Mouse (Mus musculus) brown adipose tissue, adult 24 weeks (tissue): Measurements from ENCODE around the gene Pigq. TPM values are rescaled to one million over a fixed set of nuclear protein-coding genes. Genes with fewer than 3 reads are reported as not detected.

Experiments
- H3K27ac ChIP-seq: fragments of 200-500 bp; replicated peaks from 2 replicates; pipeline ENCODE4 v1.5.1; 2012; ENCODE audit warnings: low read depth, mild to moderate bottlenecking, low read length
- H3K4me1 ChIP-seq: fragments of 200-500 bp; 2 replicates; pipeline ENCODE4 v1.6.1; 2012; ENCODE audit warnings: low read length, mixed read lengths; ENCODE audit not compliant: control insufficient read depth, insufficient read depth, insufficient read length
- H3K4me3 ChIP-seq: fragments of 200-500 bp; 2 replicates; pipeline ENCODE4 v1.5.1; 2012; ENCODE audit warnings: low read depth, mild to moderate bottlenecking, low read length, moderate library complexity; ENCODE audit not compliant: insufficient read depth
- polyA plus RNA-seq: library from polyadenylated mRNA; stranded (reverse); fragments of >200 nt; gene quantifications from 2 replicates; pipeline ENCODE4 v1.2.4, GENCODE M21; 2012; ENCODE audit not compliant: missing spikeins, insufficient read depth, insufficient read length

The Pigq gene
- polyA plus RNA-seq, 1 experiment = 109 TPM

- no peaks in the 10 kb centered on the region for H3K4me1 ChIP-seq
- no peak overlapping the region for H3K4me3 ChIP-seq
- H3K27ac ChIP-seq = no peak overlapping the region
Observed at GRCm38 (mm10) chr17:25887467-25887866, 57.3 kb downstream of the Pigq start.

GRCm38 (mm10) chr17:25886806-25887205 is 57.9 kb downstream of the Pigq start:
- Histone ChIP-seq H3K4me3 (no peak overlapping the region), H3K4me1 (no peaks in the 10 kb centered on the region), H3K27ac (no peak overlapping the region)

- H3K27ac ChIP-seq = no peak overlapping the region
- no peak overlapping the region for H3K4me3 ChIP-seq
- H3K4me1 ChIP-seq = 0 out of 2 replicates have a peak, but pooled peaks cover 2% of the 10 kb centered on the region
Observed at GRCm38 (mm10) chr17:25885636-25886035, 59.1 kb downstream of the Pigq start.

- Histone ChIP-seq H3K27ac (no peak overlapping the region), H3K4me1 (0 out of 2 replicates have a peak, but pooled peaks cover 2% of the 10 kb centered on the region), H3K4me3 (no peak overlapping the region)
Observed at GRCm38 (mm10) chr17:25883824-25884223, 60.9 kb downstream of the Pigq start.

GRCm38 (mm10) chr17:25883268-25883667 is 61.5 kb downstream of the Pigq start:
- Histone ChIP-seq H3K4me3 (no peak overlapping the region), H3K4me1 (0 out of 2 replicates have a peak, but pooled peaks cover 2% of the 10 kb centered on the region), H3K27ac (no peak overlapping the region)

GRCm38 (mm10) chr17:25882306-25882705 is 62.4 kb downstream of the Pigq start:
- H3K27ac ChIP-seq = no peak overlapping the region
- H3K4me3 ChIP-seq = no peak overlapping the region
- H3K4me1 ChIP-seq = 0 out of 2 replicates have a peak, but pooled peaks cover 2% of the 10 kb centered on the region

- Histone ChIP-seq H3K4me3 (no peak overlapping the region), H3K27ac (no peak overlapping the region), H3K4me1 (0 out of 2 replicates have a peak, but pooled peaks cover 2% of the 10 kb centered on the region)
Observed at GRCm38 (mm10) chr17:25881691-25882090, 63.0 kb downstream of the Pigq start.

GRCm38 (mm10) chr17:25880913-25881641 is 63.7 kb downstream of the Pigq start:
- no peak overlapping the region for H3K4me3 ChIP-seq
- no peak overlapping the region for H3K27ac ChIP-seq
- H3K4me1 ChIP-seq = peaks cover 5% of the 10 kb centered on the region; the same call in 1 of the 2 replicates

- Histone ChIP-seq H3K4me3 (no peak within 1 kb of the TSS), H3K4me1 (peaks cover 8% of the 10 kb centered on the region; the same call in 1 of the 2 replicates), H3K27ac (no peak within 1 kb of the TSS)
Observed at GRCm38 (mm10) chr17:25880196-25880910, 64.4 kb downstream of the Pigq start, which contains the start of gene Wfikkn1. Gene Wfikkn1 (minus strand): TSS chr17:25880858.

GRCm38 (mm10) chr17:25879750-25880149 is 65.0 kb downstream of the Pigq start:
- no peak overlapping the region for H3K27ac ChIP-seq
- H3K4me3 ChIP-seq = no peak overlapping the region
- peaks cover 8% of the 10 kb centered on the region; the same call in 1 of the 2 replicates for H3K4me1 ChIP-seq

- Histone ChIP-seq H3K4me1 (peaks cover 8% of the 10 kb centered on the region; the same call in 1 of the 2 replicates), H3K4me3 (no peak overlapping the region), H3K27ac (no peak overlapping the region)
Observed at GRCm38 (mm10) chr17:25879261-25879660, 65.5 kb downstream of the Pigq start.

GRCm38 (mm10) chr17:25878611-25879180 is 66.0 kb downstream of the Pigq start:
- no peak overlapping the region for H3K27ac ChIP-seq
- no peak overlapping the region for H3K4me3 ChIP-seq
- peaks cover 11% of the 10 kb centered on the region; the same call in 1 of the 2 replicates for H3K4me1 ChIP-seq

GRCm38 (mm10) chr17:25877741-25878610 is 66.8 kb downstream of the Pigq start:
- Histone ChIP-seq H3K27ac (no peak overlapping the region), H3K4me3 (no peak overlapping the region), H3K4me1 (peaks cover 11% of the 10 kb centered on the region; the same call in 1 of the 2 replicates)

GRCm38 (mm10) chr17:25877025-25877424 is 67.7 kb downstream of the Pigq start:
- H3K4me3 ChIP-seq = no peak overlapping the region
- H3K27ac ChIP-seq = no peak overlapping the region
- peaks cover 11% of the 10 kb centered on the region; the same call in 1 of the 2 replicates for H3K4me1 ChIP-seq
